Mouse (Mus musculus) cerebellum, adult 2 months (tissue): ENCODE data around the gene D930020B18Rik.

Experiments used
- CTCF ChIP-seq: fragments of 200-500 bp; IDR thresholded peaks from 2 replicates; pipeline ENCODE4 v1.5.1; 2011; ENCODE audit warnings: low read depth, mild to moderate bottlenecking, control low read depth, low read length, moderate library complexity, borderline replicate concordance; ENCODE audit not compliant: insufficient read depth
- POLR2A ChIP-seq: fragments of 200-500 bp; IDR thresholded peaks from 2 replicates; pipeline ENCODE4 v1.6.1; 2011; ENCODE audit warnings: low read length, control low read depth, borderline replicate concordance; ENCODE audit not compliant: insufficient read depth

DNA sequence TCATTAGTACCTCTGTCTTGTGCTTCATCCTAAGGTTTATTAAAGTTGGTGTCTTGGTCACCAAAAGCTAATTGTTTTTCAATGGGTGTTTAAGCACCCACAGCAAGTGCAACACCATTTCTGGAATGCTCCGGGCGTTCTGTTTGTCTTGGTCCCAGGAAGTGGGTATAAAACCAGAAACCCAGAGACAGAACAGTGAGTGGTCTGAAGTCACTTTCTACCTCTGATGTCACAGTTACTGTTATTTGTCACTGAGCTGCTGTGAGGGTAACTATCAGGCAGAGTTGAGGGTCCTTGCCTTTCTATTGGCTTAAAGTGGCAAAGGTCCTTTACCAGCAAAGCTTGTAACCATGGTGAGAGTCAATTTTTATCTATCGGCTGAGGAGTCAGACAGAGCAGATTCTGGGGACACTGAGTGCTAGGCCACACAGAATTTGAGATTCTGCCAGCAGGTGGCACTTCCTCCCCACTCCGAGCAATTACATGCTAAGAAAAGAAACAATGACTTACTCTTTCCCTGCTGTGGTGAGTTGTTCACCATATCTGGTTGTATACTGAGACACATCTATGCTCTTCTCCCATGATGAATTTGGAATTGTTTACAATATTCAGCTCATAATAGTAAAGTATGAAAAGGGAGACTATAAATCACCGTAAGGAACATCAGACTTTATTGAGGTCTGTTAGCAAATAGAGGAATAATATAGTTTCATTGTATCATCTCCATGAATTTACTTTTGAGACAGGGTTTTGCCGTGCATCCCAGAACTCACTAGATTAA lies 1.0 kb upstream of the D930020B18Rik start:
- TF ChIP-seq POLR2A (no peak), CTCF (peak; percentile 54; the same call in 1 of the 2 replicates)
